Mouse (Mus musculus) thymus, postnatal 36 days (tissue): ENCODE measurements around the gene Adam12.

Experiments used
- DNase-seq, 2 experiments: peaks; one replicate each; pipeline ENCODE4 v3.0.0; 2022; ENCODE audit warnings: mixed read lengths in 2 of 2

Gene Adam12

DNA sequence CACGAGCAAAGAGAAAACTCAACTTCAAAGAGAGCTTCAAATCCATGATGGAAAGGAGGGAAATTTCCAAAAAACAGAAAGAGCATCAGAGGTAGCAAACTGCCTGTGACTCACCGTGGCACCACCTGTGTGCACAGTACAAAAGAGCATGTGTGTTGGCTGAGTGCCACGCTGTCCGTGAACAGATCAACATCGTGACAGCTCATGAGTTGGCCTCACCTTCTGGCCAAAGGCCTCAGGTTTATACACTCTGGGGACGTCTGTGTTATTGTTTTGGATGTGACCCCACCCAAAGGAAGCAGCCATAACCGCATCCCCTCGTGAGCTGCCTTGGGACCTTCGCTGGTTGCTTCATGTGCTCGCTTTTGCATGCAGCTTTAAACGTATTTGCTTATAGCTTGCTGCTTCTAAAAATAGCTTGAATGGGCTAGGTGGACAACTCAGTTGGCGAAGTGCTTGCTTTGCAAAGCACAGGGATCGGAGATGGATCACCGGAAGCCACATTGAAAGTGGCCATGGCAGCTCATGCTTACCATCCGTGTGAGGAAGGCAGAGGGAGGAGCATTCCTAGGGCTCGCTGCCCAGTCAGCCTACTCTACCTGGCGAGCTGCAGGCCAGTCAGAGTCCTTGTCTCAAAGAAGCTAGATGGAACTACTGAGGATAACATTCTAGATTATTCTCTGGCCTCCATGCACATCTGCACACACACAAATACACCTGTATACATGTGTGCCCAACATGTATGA, 151.8 kb downstream of the Adam12 start:
- no peak for DNase-seq

GRCm38 (mm10) chr7:134077684-134078083, 154.3 kb downstream of the Adam12 start:
- no peak for DNase-seq

DNA sequence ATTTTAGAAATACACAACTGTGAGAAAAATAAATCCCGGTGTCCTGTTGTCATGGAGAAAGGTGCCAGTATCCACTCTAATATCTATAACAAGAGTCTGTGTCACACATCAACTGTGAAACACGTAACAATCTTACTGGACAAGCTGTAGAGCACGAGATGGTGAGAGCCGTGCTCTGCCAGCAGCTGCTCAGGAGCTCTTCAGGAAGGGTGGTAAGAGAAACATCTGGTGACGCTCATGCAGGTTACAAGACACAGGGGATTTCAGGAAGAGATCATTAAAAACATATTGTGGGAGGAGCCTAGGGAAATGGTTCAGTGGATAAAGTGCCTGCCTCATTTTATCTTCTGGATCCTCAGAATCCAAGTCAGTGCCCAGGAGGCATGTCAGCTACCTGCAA, 158.9 kb downstream of the Adam12 start:
- no peak for DNase-seq

DNA sequence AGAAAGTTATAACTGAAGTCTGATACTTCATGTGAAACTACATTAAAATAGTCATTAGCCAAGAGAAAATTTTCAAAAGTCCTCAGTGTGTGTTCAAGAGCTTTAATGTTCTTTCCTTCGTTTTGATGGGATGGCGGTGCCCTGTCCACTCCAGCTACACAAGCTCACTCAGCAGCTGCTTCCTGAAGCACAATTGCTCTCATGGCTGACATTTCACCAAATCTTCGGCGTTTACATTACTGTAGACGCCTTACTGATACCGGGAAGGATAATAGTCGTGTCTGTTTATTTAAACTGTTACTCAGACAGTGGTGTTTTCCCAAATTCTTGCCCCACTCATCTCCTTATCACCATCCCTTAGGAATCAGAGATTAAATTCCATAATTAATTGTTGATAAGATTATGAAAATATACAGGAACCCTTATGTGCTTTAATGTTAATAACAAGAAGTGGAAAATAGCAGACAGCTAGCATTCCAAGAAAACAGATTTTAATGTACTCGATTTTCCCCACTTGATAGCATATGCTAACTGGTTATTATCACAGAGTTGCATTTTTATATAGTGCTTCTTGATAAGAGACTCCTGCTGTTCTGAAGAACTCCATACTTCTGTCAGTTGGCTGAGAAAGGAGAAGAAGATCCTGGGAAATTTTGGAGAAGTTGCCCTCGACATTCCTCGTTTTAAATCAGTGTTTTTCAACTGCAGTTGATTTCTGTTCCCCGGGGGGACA, 160.6 kb downstream of the Adam12 start:
- DNase-seq: no peak

GRCm38 (mm10) chr7:134062629-134063028, 169.3 kb downstream of the Adam12 start:
- no peak for DNase-seq

DNA sequence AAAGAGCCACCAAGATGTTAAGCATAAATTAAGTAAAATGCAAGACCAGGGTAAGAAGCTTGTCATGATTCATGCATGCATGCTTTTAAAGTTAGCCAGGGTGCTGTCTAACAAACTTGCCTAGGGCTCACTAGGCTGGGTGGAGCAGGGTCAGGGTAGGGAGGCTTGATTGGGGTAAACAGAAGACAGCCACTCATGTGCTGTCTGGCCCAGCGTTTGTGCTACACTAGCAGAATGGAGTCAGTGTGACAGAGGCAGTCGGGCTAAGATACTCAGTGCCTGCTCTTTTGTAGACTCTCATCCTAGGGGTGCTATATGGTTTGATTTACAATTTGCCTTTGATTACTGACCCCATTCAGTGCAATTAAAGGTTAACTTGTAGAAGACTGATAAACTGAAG, 179.5 kb downstream of the Adam12 start:
- no peak for DNase-seq

DNA sequence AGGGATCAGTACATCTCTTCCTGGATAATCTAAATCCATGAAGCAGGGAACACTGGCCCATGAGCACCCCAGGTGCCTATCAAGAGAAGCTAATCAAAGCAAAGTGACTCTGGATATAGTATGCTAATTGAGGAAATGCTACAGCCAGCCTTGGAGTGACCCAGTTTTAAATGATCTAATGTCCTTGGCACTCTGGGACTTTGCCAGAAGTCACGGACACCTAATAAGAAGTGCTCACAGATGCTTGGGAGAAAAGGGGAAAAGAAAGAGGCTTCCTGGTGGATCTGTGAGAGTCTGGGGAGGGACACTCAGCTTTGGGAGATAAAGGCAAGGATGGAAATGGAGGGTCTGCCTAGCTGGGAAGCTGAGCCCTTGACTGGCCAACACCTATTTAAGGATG, 181.6 kb downstream of the Adam12 start:
- DNase-seq: no peak

DNA sequence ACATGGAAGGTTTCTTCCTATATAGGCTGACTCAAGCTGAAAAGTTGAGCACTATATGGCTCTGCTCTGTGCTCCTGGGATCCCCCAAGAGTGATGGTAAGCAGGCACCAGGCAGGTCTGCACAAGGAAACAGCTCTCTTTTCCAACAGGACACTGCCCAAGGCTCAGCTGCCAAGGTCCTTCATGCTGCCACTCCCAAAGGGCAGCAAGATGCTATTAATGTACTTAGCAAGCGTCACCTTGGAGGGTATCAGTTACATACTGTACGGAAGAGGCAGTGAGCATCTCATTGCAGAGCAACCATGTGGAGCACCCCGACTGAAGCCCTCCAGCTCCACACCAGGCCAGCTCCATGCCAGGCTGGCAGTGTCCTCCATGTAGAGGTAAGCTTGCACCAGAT, 185.6 kb downstream of the Adam12 start:
- DNase-seq: no peak

- DNase-seq: no peak
These were observed 188.4 kb downstream of the Adam12 start for GRCm38 (mm10) chr7:134043576-134043975.

DNA sequence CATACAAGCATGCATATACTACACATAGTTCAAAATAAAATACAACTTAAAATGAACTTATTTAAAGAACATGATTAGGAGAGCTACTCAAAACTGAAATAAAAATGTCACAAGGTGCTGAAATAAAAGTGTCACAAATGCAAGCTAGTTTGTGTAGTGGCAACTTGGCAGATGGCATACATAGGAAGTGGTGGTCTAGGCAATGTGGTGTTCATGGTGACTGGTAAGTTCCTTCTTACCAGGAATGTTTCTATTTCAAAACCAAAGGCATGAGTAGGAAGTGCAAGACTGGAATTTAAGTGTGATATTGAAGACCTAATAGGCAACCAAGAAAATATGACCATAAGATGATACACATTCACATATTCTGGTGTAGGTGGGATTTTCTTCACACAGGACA, 189.3 kb downstream of the Adam12 start:
- no peak for DNase-seq

GRCm38 (mm10) chr7:134033939-134034338, 198.0 kb downstream of the Adam12 start:
- DNase-seq: no peak

GRCm38 (mm10) chr7:134032959-134033366, 199.0 kb downstream of the Adam12 start:
- no peak for DNase-seq

GRCm38 (mm10) chr7:134031787-134032186, 200.2 kb downstream of the Adam12 start:
- no peak for DNase-seq

DNA sequence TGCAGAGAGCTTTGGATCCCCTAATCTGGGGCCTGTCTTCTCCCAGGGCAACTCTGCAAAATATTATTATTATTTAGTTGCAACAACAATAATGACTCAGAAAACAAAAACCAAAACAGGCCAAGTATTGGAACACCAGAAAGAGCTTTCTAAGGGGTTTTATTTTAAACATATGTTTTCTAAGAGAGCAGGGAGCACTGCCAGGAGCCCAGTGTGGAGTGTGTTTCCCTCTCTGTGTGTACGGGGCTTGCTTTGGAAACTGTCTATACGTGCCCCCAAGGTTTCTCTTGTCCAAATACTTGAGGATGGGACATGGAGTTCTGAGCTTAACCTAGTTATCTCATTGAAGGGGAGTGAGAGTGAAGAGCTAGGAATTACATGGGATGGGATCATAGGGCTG, 200.7 kb downstream of the Adam12 start:
- no peak for DNase-seq

- DNase-seq: no peak
These were observed 203.6 kb downstream of the Adam12 start for GRCm38 (mm10) chr7:134028281-134028830.

GRCm38 (mm10) chr7:134027020-134027415, 204.9 kb downstream of the Adam12 start:
- no peak for DNase-seq

DNA sequence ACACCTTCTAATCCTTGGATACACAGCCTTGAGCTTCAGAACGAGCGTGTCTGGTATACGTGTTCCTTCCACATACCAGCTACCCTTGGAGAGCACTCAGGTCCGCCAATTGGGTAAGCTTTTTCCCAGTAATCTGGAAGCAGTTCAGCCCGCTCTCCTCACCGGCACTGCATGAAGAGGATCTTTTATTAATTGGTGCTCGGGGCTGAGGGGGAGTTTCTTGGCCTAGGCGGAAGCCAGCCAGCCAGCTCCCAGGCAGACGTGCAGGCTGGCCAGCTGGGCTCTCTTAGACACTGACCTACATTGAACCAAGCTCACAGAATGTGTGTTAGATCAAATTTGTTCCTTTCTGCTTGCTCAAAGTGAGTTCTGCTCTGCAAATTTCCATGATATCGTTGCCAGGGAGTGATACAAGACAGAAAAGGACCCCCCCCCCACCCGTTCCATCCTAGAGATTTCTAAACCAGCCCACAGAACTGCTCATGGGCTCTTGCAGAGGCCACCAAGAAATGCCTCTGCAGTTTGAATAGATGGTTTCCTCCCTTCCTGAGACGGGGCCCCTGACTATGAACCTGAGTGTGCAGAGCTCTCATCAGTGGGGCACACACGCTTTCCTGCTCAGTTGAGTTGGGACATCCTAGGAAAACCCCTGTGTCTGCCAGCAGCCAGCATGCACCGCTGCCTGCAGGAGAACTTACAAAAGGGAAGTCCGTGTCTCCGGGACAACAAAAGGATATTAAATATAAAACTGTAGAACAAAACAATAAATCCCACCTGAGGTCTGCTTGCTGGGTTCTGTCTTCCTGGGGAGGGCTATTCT, 205.5 kb downstream of the Adam12 start:
- no peak for DNase-seq

GRCm38 (mm10) chr7:134022157-134022885, 209.6 kb downstream of the Adam12 start:
- DNase-seq: no peak

DNA sequence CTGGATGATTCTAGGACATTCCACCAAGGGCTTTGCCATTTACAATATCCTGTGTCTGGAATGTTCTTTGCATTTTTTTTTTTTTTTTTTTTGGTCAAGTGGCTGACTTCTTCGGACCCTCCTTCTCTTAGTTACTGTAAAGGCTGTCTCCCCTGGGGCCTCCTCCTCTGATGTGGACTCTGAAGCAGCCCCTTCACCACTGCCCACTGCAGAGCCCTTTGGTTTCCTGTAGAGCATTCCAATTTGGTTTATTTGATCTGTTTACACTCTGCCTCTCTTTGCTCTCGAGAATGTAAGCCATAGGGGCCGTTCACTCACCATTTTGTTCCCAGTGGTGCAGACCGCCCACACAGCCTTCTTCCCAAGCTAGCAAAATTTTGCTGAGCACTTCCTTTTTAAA, 216.7 kb downstream of the Adam12 start:
- no peak for DNase-seq

DNA sequence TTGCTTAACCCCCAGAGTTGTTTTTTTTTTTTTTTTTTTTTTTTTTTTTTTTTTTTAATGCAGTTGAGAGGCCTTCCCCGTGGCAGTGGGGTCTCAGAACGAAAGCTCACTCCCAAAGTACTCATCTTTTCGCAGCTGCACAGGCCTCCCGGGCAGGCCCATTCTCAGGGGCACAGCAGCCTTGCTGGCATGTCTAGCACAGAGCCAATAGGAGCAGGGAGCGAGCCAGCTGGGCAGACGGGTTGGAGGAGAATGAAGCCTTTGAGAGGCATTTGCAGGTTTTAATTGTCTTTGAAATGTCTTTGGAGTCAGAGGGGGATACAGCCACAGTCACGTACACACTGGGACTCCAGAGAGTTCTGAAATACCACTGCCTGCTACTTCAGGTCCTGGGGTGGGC, 217.2 kb downstream of the Adam12 start:
- no peak for DNase-seq

DNA sequence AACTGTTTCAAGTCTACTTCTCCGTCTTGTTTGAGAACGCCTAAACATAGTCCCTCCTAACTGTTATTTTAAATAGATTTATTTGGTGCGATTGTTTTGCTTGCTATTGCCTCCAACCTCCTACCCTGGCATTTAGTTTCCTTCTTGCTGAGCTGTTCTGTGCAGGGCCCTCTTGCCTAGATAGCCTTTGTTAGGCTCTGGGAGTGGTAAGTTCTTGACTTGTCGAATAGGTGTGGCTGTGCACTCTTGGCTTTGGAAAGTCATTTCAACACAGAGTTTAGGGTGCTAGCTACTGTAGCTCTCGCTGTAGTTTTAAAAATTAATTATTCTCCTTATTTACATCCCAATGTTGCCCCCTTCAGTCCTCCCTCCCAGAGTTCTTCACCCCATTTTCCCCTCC, 222.8 kb downstream of the Adam12 start:
- DNase-seq: no peak

GRCm38 (mm10) chr7:134007942-134008361, 224.0 kb downstream of the Adam12 start:
- DNase-seq: no peak

GRCm38 (mm10) chr7:134001581-134001980, 230.4 kb downstream of the Adam12 start:
- DNase-seq: no peak
